Mouse (Mus musculus) left cerebral cortex, postnatal 4 days (tissue): ENCODE measurements at regions not wholly inside any gene's neighbourhood (a gene's known extent, or its start where the extent isn't known, plus 50 kb on each side); places are given as distances from the start of the nearest gene placed in this dataset.

ENCODE experiments used
- DNase-seq: peaks from one replicate; pipeline ENCODE4 v3.0.0-alpha.2; 2022
- intact Hi-C: fragments of 180-260 bp; cut with DNase I; formaldehyde crosslinking; loops from one replicate; pipeline ENCODE4 v1.15.1; 2025

GRCm38 (mm10) chr12:51294971-51295477 is 52.8 kb upstream of the G2e3 start:
- no peak for DNase-seq
- intact Hi-C loops = no loop called here

DNA sequence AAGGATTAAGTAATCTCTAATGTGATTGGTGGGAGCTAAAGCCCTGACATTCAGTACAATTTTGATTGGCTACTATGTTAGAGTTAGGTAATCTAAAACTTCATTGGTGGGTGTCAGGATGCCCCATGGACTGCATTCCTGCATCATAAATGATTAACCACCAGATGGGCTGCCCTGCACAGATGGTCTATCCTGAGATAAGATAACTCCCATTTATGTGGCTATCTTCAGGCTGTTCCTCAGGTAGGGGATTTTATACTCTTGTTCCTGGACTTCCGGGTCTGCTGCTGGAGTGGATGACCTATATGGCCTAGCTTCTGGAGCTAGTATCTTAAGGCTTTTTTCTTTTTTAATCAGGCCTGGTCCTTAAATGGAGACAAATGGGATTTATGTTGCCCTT is 69.5 kb upstream of the G2e3 start:
- intact Hi-C loops = loop anchor here (10.0 kb wide), 2 partner anchors 84 to 1904 kb away; no protein-coding TSS in a partner anchor
- no peak for DNase-seq

- intact Hi-C loops = loop anchor here (10.0 kb wide), 2 partner anchors 81 to 1901 kb away; no protein-coding TSS in a partner anchor
- DNase-seq = no peak
Measured at GRCm38 (mm10) chr12:51275818-51276538, 71.9 kb upstream of the G2e3 start.

DNA sequence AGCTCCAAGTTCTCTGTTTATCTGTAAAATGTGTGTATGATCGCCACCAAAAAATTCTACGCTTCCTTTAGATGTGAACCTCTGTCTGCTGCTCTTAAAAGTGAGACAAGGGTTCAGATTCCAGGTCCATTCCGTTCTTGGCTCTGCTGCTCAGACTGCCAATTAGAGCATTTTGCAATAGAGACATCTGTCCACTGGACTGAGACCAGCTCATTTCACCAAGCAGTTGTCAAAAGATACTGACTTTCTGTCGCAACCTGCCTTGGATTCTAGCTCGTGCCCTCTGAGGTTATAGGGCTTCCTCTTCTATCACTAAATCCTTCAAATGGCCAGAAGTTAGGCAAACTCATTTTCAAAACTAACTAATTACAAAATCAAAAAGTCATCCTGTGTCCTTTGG is 74.4 kb upstream of the G2e3 start:
- intact Hi-C loops = loop anchor here (10.0 kb wide), 2 partner anchors 79 to 1899 kb away; no protein-coding TSS in a partner anchor
- no peak for DNase-seq

- no peak for DNase-seq
- intact Hi-C loops = no loop called here
Measured at GRCm38 (mm10) chr12:51242839-51243238, 105.0 kb upstream of the G2e3 start.

GRCm38 (mm10) chr12:51241131-51241781 is 106.6 kb upstream of the G2e3 start:
- intact Hi-C loops = no loop called here
- no peak for DNase-seq

GRCm38 (mm10) chr12:51211691-51212090 is 136.2 kb upstream of the G2e3 start:
- intact Hi-C loops = no loop called here

DNA sequence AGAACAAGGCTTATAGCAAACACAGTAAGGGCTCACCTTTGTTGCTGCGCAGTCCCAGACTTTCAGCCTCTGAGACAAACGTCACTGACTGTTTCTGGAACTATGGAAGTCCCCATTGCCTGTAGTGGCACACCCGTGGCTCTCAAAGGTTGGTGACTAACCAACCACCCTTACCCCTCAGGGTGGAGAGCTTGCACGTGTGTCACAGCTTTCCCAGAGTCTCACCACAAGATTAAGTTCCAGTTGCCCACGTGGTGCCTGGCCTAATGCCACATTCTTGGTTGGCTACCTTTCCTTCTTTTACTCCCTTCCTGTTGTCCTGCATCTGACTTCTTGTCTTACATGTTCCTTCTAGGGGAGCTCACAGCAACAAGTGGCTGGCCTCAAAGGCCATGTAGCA is 151.6 kb upstream of the G2e3 start:
- no peak for DNase-seq
- intact Hi-C loops = loop anchor here (10.0 kb wide), 1 partner anchor 79 kb away; no protein-coding TSS in a partner anchor

More at GRCm38 (mm10) chr12:51211691-51212090, 136.2 kb upstream of the G2e3 start:
- DNase-seq = no peak

GRCm38 (mm10) chr12:51195136-51195535 is 152.7 kb upstream of the G2e3 start:
- intact Hi-C loops = loop anchor here (10.0 kb wide), 1 partner anchor 80 kb away; no protein-coding TSS in a partner anchor
- DNase-seq = no peak

DNA sequence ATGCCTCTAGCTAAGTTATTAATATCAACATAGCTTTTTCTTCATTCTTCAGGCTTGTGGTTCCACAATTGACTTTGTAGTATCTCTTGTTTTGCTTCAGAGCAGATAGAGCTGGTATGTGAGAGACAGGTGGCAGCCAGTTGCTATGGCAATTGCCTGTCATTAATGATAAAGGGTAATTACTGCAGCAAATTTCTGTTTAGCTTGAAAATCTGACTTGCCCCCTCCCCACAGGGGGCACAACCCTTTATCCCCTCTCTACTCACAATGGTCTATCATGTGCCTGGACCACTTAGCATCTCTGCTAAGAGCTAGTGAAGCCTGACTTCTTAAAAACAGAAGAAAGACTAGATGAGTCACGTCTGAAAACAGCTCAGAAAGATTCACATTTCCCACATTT is 157.1 kb upstream of the G2e3 start:
- intact Hi-C loops = loop anchor here (10.0 kb wide), 1 partner anchor 84 kb away; no protein-coding TSS in a partner anchor
- DNase-seq = no peak

GRCm38 (mm10) chr12:51190186-51190585 is 157.7 kb upstream of the G2e3 start:
- intact Hi-C loops = loop anchor here (10.0 kb wide), 1 partner anchor 85 kb away; no protein-coding TSS in a partner anchor
- DNase-seq = no peak

DNA sequence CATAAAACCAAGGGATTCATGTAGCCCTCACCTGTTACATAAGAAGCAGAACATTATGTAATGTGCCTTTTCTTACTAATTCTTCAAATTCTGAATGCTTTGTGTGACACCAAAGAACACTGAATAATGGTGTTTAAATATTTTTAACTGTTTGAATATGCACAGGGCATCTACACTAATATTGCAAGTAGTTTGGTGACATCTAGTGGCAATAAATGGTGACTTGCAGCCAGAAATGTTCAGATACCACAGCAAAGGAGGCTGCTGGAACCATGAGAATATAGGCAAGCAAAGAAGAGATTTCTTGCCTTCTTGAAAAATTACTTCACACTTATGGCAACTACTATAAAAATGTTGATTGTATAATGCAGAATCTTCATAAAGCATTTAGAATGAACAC is 159.6 kb upstream of the G2e3 start:
- intact Hi-C loops = loop anchor here (5.0 to 10.0 kb wide), 3 partner anchors 186 to 1816 kb away; no protein-coding TSS in a partner anchor
- peak; percentile 18 for DNase-seq

- no peak for DNase-seq
- intact Hi-C loops = loop anchor here (5.0 to 10.0 kb wide), 3 partner anchors 185 to 1815 kb away; no protein-coding TSS in a partner anchor
Measured at GRCm38 (mm10) chr12:51187726-51188125, 160.1 kb upstream of the G2e3 start.

GRCm38 (mm10) chr12:51185751-51186150 is 162.1 kb upstream of the G2e3 start:
- intact Hi-C loops = loop anchor here (5.0 to 10.0 kb wide), 3 partner anchors 183 to 1813 kb away; no protein-coding TSS in a partner anchor
- peak; percentile 74 for DNase-seq

GRCm38 (mm10) chr12:51174906-51175756 is 172.7 kb upstream of the G2e3 start:
- intact Hi-C loops = no loop called here
- no peak for DNase-seq

DNA sequence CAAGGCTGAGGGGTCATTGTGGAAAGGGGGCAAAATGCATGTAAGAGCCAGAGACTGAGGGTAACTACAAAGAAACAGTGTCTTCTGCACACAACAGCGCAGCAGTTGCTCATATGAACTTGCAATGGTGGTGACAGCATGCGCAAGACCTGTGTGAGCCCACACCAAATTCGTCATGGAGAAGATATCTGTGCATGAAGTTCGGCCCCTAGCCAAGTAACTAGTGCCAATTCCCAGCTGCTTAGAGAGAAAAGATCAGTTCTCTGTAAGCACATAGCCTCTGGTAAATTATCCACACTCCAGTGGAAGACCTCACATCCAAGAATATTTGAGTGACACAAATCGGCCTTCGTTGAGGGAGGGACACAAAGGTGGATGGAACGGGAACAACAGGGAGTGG is 182.7 kb upstream of the G2e3 start:
- intact Hi-C loops = no loop called here

GRCm38 (mm10) chr12:51160995-51161394 is 186.9 kb upstream of the G2e3 start:
- intact Hi-C loops = no loop called here
- DNase-seq = no peak

More for the DNA sequence above, 182.7 kb upstream of the G2e3 start:
- peak; percentile 52 for DNase-seq

DNA sequence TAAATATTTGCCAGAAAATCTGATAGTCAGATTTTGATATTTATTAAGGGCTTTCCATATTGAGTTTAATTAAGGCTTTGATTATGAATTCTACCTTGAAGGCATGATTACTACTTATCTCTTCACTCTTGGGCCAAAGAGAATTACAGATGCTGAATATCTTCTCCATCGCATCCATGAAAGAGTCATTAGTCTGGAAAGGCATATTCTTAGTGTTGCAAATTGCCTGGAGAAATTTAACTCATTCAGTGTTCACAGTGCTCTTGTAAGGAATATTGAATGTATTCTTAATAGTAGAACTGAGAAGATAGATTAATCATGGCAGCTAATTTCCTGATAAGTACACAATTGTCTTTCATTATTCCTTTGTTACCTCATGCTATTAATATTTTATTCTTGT is 187.7 kb upstream of the G2e3 start:
- intact Hi-C loops = no loop called here
- no peak for DNase-seq

GRCm38 (mm10) chr12:51147963-51148362 is 199.9 kb upstream of the G2e3 start:
- no peak for DNase-seq
- intact Hi-C loops = no loop called here

DNA sequence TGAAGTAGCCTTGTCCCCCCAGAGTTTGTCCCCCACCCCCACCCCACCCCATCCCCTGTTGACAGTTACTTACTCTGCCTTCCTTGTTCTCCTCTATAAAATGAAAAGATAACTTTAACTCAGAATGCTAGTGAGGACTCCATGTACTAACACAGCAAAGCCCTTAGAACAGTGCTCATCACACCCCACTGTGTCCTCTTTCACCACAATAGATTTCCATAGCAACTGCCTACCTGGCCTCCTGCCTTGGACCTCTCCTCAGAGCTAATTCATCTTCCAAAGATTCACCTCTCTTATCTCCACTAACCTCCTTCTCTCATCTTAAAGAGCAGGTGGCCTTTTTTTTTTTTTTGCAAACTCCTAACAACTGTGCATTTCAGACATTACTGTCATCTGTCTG is 204.0 kb upstream of the G2e3 start:
- intact Hi-C loops = no loop called here
- DNase-seq = no peak
